Mouse (Mus musculus): ENCODE measurements at regions not wholly inside any gene's neighbourhood (a gene's known extent, or its start where the extent isn't known, plus 50 kb on each side); places are given as distances from the start of the nearest gene placed in this dataset.

- no peak for TF ChIP-seq ZNF384 (IDR thresholded peaks at IDR 0.05; ENCODE audit: low read depth, low read length)
- no peak for TF ChIP-seq MAFK (IDR thresholded peaks at IDR 0.05; ENCODE audit: insufficient read depth, low read depth, low read length)
- no peak for TF ChIP-seq ZC3H11A (IDR thresholded peaks at IDR 0.05; ENCODE audit: borderline replicate concordance, low read depth, low read length)
- no peak for TF ChIP-seq CHD2 (IDR thresholded peaks at IDR 0.05; ENCODE audit: low read depth, low read length)
- no peak for TF ChIP-seq HCFC1 (IDR thresholded peaks at IDR 0.05; ENCODE audit: borderline replicate concordance, insufficient read depth, low read length)
- in situ Hi-C loops (cut with MboI; ENCODE audit: low sequenced_read_pairs in 2 of 2, unreplicated experiment in 2 of 2): no loop called here
- Histone ChIP-seq H3K4me1 (ENCODE audit: control insufficient read depth in 2 of 2, insufficient read depth in 2 of 2, low read length in 2 of 2, poor library complexity in 1 of 2) (no peaks in the 10 kb centered on the region), H3K9ac (ENCODE audit: insufficient read depth, low read depth, low read length, poor library complexity, severe bottlenecking) (no peak overlapping the region), H3K27ac (ENCODE audit: insufficient read depth, low read depth, low read length, poor library complexity, severe bottlenecking) (no peak overlapping the region), H3K9me3 (ENCODE audit: control insufficient read depth, insufficient read depth, low read depth, low read length) (no peaks in the 10 kb centered on the region), H3K36me3 (ENCODE audit: control insufficient read depth, insufficient read depth, low read length, poor library complexity, severe bottlenecking) (no peaks in the 10 kb centered on the region), H3K4me3 (ENCODE audit: insufficient read depth in 1 of 2, low read depth in 1 of 2, low read length in 2 of 2, poor library complexity in 1 of 2, severe bottlenecking in 1 of 2) (no peak overlapping the region)
- no peak for DNase-seq (ENCODE audit: low read depth, low spot score)
Observed at GRCm38 (mm10) chr3:119995781-119996180, 211.5 kb upstream of the Ptbp2 start.

DNA sequence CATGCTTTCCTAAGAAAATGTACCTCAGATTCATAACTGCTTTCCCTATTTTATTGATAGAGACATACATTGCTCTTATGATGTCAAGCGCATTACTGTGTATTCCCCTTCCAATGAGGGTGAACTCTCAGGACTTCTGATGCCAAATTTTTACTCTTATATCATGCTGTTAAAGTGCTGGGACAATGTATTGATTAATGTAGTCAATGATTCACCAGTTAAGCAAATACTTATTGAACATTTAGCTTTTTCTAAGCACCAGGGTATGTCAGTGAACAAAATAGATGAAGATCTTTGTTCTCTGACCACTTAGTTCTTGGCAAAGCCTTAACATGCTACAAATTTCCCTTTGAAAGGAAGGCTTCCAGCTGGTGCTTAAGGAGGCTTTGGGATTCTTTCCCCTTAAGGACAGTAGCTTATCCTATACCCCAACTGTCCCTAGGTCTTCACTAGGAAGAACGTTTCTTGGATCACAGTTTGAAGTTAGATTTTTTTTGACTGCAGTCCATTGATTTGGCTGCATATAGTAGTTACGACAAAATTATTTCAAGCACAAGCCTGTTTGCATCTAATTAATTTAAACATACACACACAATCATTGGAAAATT lies 203.1 kb upstream of the Ptbp2 start:
- DNase-seq (ENCODE audit: low read depth, low spot score): no peak
- Histone ChIP-seq H3K9me3 (ENCODE audit: control insufficient read depth, insufficient read depth, low read depth, low read length) (no peaks in the 10 kb centered on the region; the same call in 1 of the 2 replicates), H3K4me1 (ENCODE audit: control insufficient read depth in 2 of 2, insufficient read depth in 2 of 2, low read length in 2 of 2, poor library complexity in 1 of 2) (no peaks in the 10 kb centered on the region), H3K36me3 (ENCODE audit: control insufficient read depth, insufficient read depth, low read length, poor library complexity, severe bottlenecking) (no peaks in the 10 kb centered on the region), H3K27ac (ENCODE audit: insufficient read depth, low read depth, low read length, poor library complexity, severe bottlenecking) (no peak overlapping the region), H3K4me3 (ENCODE audit: insufficient read depth in 1 of 2, low read depth in 1 of 2, low read length in 2 of 2, poor library complexity in 1 of 2, severe bottlenecking in 1 of 2) (no peak overlapping the region), H3K9ac (ENCODE audit: insufficient read depth, low read depth, low read length, poor library complexity, severe bottlenecking) (no peak overlapping the region)
- TF ChIP-seq CHD2 (IDR thresholded peaks at IDR 0.05; ENCODE audit: low read depth, low read length): no peak
- TF ChIP-seq MAFK (IDR thresholded peaks at IDR 0.05; ENCODE audit: insufficient read depth, low read depth, low read length): no peak
- TF ChIP-seq HCFC1 (IDR thresholded peaks at IDR 0.05; ENCODE audit: borderline replicate concordance, insufficient read depth, low read length): no peak
- no peak for TF ChIP-seq ZNF384 (IDR thresholded peaks at IDR 0.05; ENCODE audit: low read depth, low read length)
- TF ChIP-seq ZC3H11A (IDR thresholded peaks at IDR 0.05; ENCODE audit: borderline replicate concordance, low read depth, low read length): no peak
- in situ Hi-C loops (cut with MboI; ENCODE audit: low sequenced_read_pairs in 2 of 2, unreplicated experiment in 2 of 2): no loop called here

DNA sequence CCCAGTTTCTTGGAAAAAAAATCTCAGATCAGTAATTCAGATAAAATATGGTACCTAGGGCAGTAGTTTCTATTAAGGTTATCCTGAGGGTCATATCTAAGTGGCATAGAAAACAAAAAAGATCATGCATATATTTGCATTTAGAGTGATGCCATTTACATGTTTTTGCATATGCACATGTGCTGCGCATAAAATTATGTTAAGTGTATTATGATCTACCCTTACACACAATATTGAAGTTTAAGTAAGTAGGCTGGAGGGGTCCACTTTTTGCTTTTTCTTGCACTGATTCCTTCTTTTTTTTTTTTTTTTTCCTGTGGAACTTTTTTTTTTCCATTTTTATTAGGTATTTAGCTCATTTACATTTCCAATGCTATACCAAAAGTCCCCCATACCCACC lies 193.1 kb upstream of the Ptbp2 start:
- H3K4me1 ChIP-seq (ENCODE audit: control insufficient read depth in 2 of 2, insufficient read depth in 2 of 2, low read length in 2 of 2, poor library complexity in 1 of 2): no peaks in the 10 kb centered on the region
- TF ChIP-seq ZC3H11A (IDR thresholded peaks at IDR 0.05; ENCODE audit: borderline replicate concordance, low read depth, low read length): no peak
- TF ChIP-seq CHD2 (IDR thresholded peaks at IDR 0.05; ENCODE audit: low read depth, low read length): no peak
- TF ChIP-seq ZNF384 (IDR thresholded peaks at IDR 0.05; ENCODE audit: low read depth, low read length): no peak
- TF ChIP-seq HCFC1 (IDR thresholded peaks at IDR 0.05; ENCODE audit: borderline replicate concordance, insufficient read depth, low read length): no peak
- TF ChIP-seq MAFK (IDR thresholded peaks at IDR 0.05; ENCODE audit: insufficient read depth, low read depth, low read length): no peak
- in situ Hi-C loops (cut with MboI; ENCODE audit: low sequenced_read_pairs in 2 of 2, unreplicated experiment in 2 of 2): no loop called here

DNA sequence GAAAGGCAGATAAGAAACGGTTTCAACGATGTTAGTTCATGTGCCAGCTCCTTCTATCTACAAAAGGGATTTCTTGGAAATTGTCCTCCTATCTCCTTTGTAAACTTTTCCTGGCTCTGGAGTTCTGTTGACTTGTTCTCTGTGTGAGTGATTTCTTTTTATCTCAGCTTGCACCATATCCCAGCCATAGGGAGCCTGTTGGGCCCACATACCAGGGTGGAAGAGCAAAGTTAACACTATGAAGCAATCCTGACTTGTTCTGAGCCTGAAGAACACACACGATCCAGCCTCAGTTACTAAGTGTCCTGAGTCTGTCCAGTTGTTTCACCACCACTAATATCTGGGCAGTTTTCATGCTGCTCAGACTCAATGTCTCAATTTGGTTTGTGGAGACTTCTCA lies 192.1 kb upstream of the Ptbp2 start:
- no peak for DNase-seq (ENCODE audit: low read depth, low spot score)
- H3K4me1 ChIP-seq (ENCODE audit: control insufficient read depth in 2 of 2, insufficient read depth in 2 of 2, low read length in 2 of 2, poor library complexity in 1 of 2): no peaks in the 10 kb centered on the region
- H3K9me3 ChIP-seq (ENCODE audit: control insufficient read depth, insufficient read depth, low read depth, low read length): no peaks in the 10 kb centered on the region
- no peak overlapping the region for H3K27ac ChIP-seq (ENCODE audit: insufficient read depth, low read depth, low read length, poor library complexity, severe bottlenecking)
- no peak for TF ChIP-seq HCFC1 (IDR thresholded peaks at IDR 0.05; ENCODE audit: borderline replicate concordance, insufficient read depth, low read length)
- no peak for TF ChIP-seq CHD2 (IDR thresholded peaks at IDR 0.05; ENCODE audit: low read depth, low read length)
- no peak for TF ChIP-seq ZNF384 (IDR thresholded peaks at IDR 0.05; ENCODE audit: low read depth, low read length)
- no peak for TF ChIP-seq MAFK (IDR thresholded peaks at IDR 0.05; ENCODE audit: insufficient read depth, low read depth, low read length)
- TF ChIP-seq ZC3H11A (IDR thresholded peaks at IDR 0.05; ENCODE audit: borderline replicate concordance, low read depth, low read length): no peak
- H3K4me3 ChIP-seq (ENCODE audit: insufficient read depth in 1 of 2, low read depth in 1 of 2, low read length in 2 of 2, poor library complexity in 1 of 2, severe bottlenecking in 1 of 2): no peak overlapping the region
- in situ Hi-C loops (cut with MboI; ENCODE audit: low sequenced_read_pairs in 2 of 2, unreplicated experiment in 2 of 2): no loop called here
- no peaks in the 10 kb centered on the region for H3K36me3 ChIP-seq (ENCODE audit: control insufficient read depth, insufficient read depth, low read length, poor library complexity, severe bottlenecking)
- H3K9ac ChIP-seq (ENCODE audit: insufficient read depth, low read depth, low read length, poor library complexity, severe bottlenecking): no peak overlapping the region

More for the DNA sequence above, 193.1 kb upstream of the Ptbp2 start:
- no peak for DNase-seq (ENCODE audit: low read depth, low spot score)
- Histone ChIP-seq H3K36me3 (ENCODE audit: control insufficient read depth, insufficient read depth, low read length, poor library complexity, severe bottlenecking) (no peaks in the 10 kb centered on the region), H3K9ac (ENCODE audit: insufficient read depth, low read depth, low read length, poor library complexity, severe bottlenecking) (no peak overlapping the region), H3K27ac (ENCODE audit: insufficient read depth, low read depth, low read length, poor library complexity, severe bottlenecking) (no peak overlapping the region), H3K4me3 (ENCODE audit: insufficient read depth in 1 of 2, low read depth in 1 of 2, low read length in 2 of 2, poor library complexity in 1 of 2, severe bottlenecking in 1 of 2) (no peak overlapping the region), H3K9me3 (ENCODE audit: control insufficient read depth, insufficient read depth, low read depth, low read length) (no peaks in the 10 kb centered on the region)
